Mouse (Mus musculus): Measurements from ENCODE around the gene 4931428F04Rik. TPM values are rescaled to one million over a fixed set of nuclear protein-coding genes. Genes with fewer than 3 reads are reported as not detected.

The 4931428F04Rik gene
- polyA plus RNA-seq, 1 experiment = 24.3 TPM

DNA sequence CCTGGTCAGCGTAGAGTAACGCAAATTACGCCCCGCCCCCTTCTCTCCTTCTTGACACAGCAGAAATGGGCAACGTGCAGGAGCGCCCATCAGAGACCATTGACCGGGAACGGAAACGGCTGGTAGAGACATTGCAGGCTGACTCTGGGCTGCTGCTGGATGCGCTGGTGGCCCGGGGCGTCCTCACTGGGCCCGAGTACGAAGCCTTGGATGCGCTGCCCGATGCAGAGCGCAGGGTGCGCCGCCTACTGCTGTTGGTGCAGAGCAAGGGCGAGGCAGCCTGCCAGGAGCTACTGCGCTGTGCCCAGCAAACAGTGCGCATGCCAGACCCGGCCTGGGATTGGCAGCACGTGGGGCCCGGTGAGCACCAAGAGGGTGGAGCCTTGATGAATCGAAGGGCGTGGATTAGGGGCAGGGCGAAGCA lies 10.7 kb downstream of the 4931428F04Rik start:
- no peak overlapping the region for H3K27ac ChIP-seq (ENCODE audit: insufficient read depth, low read length)
- peaks cover 3% of the 10 kb centered on the region for H3K4me1 ChIP-seq (ENCODE audit: control insufficient read depth, insufficient read depth, low read length)
- peak overlapping the region; percentile 5; the same call in 1 of the 2 replicates for H3K4me3 ChIP-seq (ENCODE audit: insufficient read depth, low read length)
- TF ChIP-seq POLR2A (IDR thresholded peaks at IDR 0.05; ENCODE audit: extremely low read depth, insufficient read depth, low read length) = peak; percentile 35; the same call in 1 of the 2 replicates
- no peak for TF ChIP-seq CTCF (IDR thresholded peaks at IDR 0.05; ENCODE audit: extremely low read depth, insufficient read depth, low read length)

- TF ChIP-seq CTCF (IDR thresholded peaks at IDR 0.05; ENCODE audit: extremely low read depth, insufficient read depth, low read length) (no peak), POLR2A (IDR thresholded peaks at IDR 0.05; ENCODE audit: extremely low read depth, insufficient read depth, low read length) (peak; percentile 16; the same call in 1 of the 2 replicates)
- H3K4me1 ChIP-seq (ENCODE audit: control insufficient read depth, insufficient read depth, low read length) = peaks cover 3% of the 10 kb centered on the region; the same call in 1 of the 2 replicates
- no peak overlapping the region for H3K27ac ChIP-seq (ENCODE audit: insufficient read depth, low read length)
- H3K4me3 ChIP-seq (ENCODE audit: insufficient read depth, low read length) = peak overlapping the region; percentile 52
Observed at GRCm38 (mm10) chr8:105276292-105277120, 13.2 kb downstream of the 4931428F04Rik start.

DNA sequence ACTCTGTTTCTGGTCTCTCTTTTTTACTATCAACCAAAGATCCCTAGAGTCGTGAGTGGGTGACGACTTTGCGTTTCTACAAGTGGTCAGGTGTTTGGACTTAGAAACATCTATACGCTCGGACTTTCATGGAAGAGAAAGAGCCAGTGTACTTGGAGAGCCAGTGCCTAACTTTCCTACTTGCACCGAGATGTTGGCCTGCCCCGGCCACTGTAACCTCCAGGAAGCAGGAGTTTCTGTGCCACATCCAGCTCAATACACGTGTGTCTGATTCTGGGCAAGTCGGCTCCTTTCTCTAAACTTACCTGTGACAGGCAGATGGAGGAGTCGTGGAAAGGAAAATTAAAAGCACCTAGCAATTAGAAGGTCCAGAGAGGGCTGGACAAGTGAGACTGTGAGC lies 13.8 kb downstream of the 4931428F04Rik start, which contains the start of gene Nol3:
Gene Nol3 (plus strand): TSS at position 301 of the 400 bp plus-strand sequence.
- peaks cover 3% of the 10 kb centered on the region; the same call in 1 of the 2 replicates for H3K4me1 ChIP-seq (ENCODE audit: control insufficient read depth, insufficient read depth, low read length)
- TF ChIP-seq CTCF (IDR thresholded peaks at IDR 0.05; ENCODE audit: extremely low read depth, insufficient read depth, low read length) (no peak), POLR2A (IDR thresholded peaks at IDR 0.05; ENCODE audit: extremely low read depth, insufficient read depth, low read length) (no peak)
- H3K27ac ChIP-seq (ENCODE audit: insufficient read depth, low read length) = no peak within 1 kb of the TSS
- H3K4me3 ChIP-seq (ENCODE audit: insufficient read depth, low read length) = peak within 1 kb of the TSS; percentile 52

GRCm38 (mm10) chr8:105275387-105275786 lies 14.3 kb downstream of the 4931428F04Rik start:
- TF ChIP-seq POLR2A (IDR thresholded peaks at IDR 0.05; ENCODE audit: extremely low read depth, insufficient read depth, low read length) (no peak), CTCF (IDR thresholded peaks at IDR 0.05; ENCODE audit: extremely low read depth, insufficient read depth, low read length) (no peak)
- peaks cover 3% of the 10 kb centered on the region; the same call in 1 of the 2 replicates for H3K4me1 ChIP-seq (ENCODE audit: control insufficient read depth, insufficient read depth, low read length)
- no peak overlapping the region; the same call in 1 of the 2 replicates for H3K4me3 ChIP-seq (ENCODE audit: insufficient read depth, low read length)
- no peak overlapping the region for H3K27ac ChIP-seq (ENCODE audit: insufficient read depth, low read length)

DNA sequence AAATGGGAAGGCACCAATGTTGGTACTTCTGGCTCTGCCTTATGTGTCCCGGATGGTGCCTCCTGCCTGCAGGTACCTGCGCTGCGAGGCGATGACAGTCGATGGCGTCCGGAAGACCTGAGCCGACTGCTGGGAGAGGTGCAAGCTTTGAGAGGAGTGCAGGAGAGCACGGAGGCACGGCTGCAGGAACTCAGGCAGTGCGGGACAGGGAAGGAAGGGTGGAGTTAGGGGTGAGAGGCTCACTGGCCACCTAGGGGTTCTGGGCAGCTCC lies 18.8 kb downstream of the 4931428F04Rik start:
- Histone ChIP-seq H3K4me1 (ENCODE audit: control insufficient read depth, insufficient read depth, low read length) (no peaks in the 10 kb centered on the region; the same call in 1 of the 2 replicates), H3K27ac (ENCODE audit: insufficient read depth, low read length) (no peak overlapping the region), H3K4me3 (ENCODE audit: insufficient read depth, low read length) (no peak overlapping the region; the same call in 1 of the 2 replicates)
- TF ChIP-seq CTCF (IDR thresholded peaks at IDR 0.05; ENCODE audit: extremely low read depth, insufficient read depth, low read length) (no peak), POLR2A (IDR thresholded peaks at IDR 0.05; ENCODE audit: extremely low read depth, insufficient read depth, low read length) (no peak)

GRCm38 (mm10) chr8:105270101-105270915 lies 19.4 kb downstream of the 4931428F04Rik start:
- H3K4me1 ChIP-seq (ENCODE audit: control insufficient read depth, insufficient read depth, low read length) = no peaks in the 10 kb centered on the region; the same call in 1 of the 2 replicates
- TF ChIP-seq CTCF (IDR thresholded peaks at IDR 0.05; ENCODE audit: extremely low read depth, insufficient read depth, low read length) (no peak), POLR2A (IDR thresholded peaks at IDR 0.05; ENCODE audit: extremely low read depth, insufficient read depth, low read length) (no peak)
- H3K4me3 ChIP-seq (ENCODE audit: insufficient read depth, low read length) = peak overlapping the region; percentile 25
- no peak overlapping the region for H3K27ac ChIP-seq (ENCODE audit: insufficient read depth, low read length)

DNA sequence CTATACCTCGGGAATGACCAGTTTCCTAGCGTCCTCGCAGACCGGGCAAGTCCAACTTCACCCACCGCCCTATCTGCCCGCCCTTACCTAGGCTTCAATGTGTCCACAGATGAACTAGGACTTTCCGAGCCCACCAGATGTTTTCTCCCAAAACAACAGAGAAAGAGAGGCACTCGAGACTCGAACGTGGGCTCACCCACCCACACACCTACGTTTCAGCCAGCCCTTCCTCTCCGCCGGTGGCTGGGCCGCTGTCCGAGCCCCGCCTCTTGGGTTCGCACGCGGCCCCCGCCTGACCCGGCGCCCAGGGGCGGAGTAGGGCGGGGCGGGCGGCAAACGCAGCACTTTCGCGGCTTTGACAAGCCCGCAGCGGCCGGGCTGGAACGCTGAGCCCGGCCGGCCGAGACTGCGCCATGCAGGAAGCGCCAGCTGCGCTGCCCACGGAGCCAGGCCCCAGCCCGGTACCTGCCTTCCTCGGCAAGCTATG lies 20.2 kb downstream of the 4931428F04Rik start, which contains the start of gene Hsf4:
Gene Hsf4 (plus strand): TSS at position 341 of the 487 bp plus-strand sequence.
- Histone ChIP-seq H3K4me3 (ENCODE audit: insufficient read depth, low read length) (peak within 1 kb of the TSS; percentile 25), H3K27ac (ENCODE audit: insufficient read depth, low read length) (peak within 1 kb of the TSS; percentile 79), H3K4me1 (ENCODE audit: control insufficient read depth, insufficient read depth, low read length) (no peaks in the 10 kb centered on the region; the same call in 1 of the 2 replicates)
- TF ChIP-seq POLR2A (IDR thresholded peaks at IDR 0.05; ENCODE audit: extremely low read depth, insufficient read depth, low read length) = 0 out of 2 replicates have a peak, but pooled peaks have one; percentile 33
- TF ChIP-seq CTCF (IDR thresholded peaks at IDR 0.05; ENCODE audit: extremely low read depth, insufficient read depth, low read length) = no peak

GRCm38 (mm10) chr8:105269075-105269458 lies 20.6 kb downstream of the 4931428F04Rik start:
- Histone ChIP-seq H3K4me1 (ENCODE audit: control insufficient read depth, insufficient read depth, low read length) (no peaks in the 10 kb centered on the region; the same call in 1 of the 2 replicates), H3K27ac (ENCODE audit: insufficient read depth, low read length) (peak overlapping the region; percentile 79), H3K4me3 (ENCODE audit: insufficient read depth, low read length) (peak overlapping the region; percentile 25)
- TF ChIP-seq POLR2A (IDR thresholded peaks at IDR 0.05; ENCODE audit: extremely low read depth, insufficient read depth, low read length) (no peak), CTCF (IDR thresholded peaks at IDR 0.05; ENCODE audit: extremely low read depth, insufficient read depth, low read length) (no peak)

Data from cortical plate, adult 2 months (tissue).